Mouse (Mus musculus): ENCODE results near the gene Apoh. TPM values are rescaled to one million over a fixed set of nuclear protein-coding genes. Genes with fewer than 3 reads are reported as not detected.

Apoh gene
- total and polyA plus RNA-seq, 3 experiments, result not detected

DNA sequence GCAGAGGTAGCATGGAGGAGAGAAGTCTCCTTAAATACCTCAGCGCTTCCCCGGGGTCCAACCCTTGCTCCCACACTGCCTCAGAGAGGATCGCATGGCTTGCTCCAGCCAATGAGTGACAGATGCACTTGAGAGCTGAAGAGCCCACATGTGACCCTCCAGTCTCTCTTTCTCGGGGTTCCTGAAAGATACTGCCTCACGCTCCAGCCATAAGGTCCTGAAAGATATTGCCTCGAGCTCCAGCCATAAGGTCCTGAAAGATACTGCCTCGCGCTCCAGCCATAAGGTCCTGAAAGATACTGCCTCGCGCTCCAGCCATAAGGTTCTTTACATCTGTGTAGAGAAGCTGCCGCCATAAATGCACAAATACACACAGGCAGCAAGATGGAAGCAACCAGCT, 24.0 kb upstream of the Apoh start:
- peaks cover 1% of the 10 kb centered on the region; the same call in 1 of the 2 replicates for H3K79me2 ChIP-seq (ENCODE audit: control insufficient read depth, insufficient read depth, low read length, poor library complexity)
- H3K4me3 ChIP-seq (ENCODE audit: control insufficient read depth in 1 of 2, insufficient read depth in 1 of 2, low read depth in 2 of 2, low read length in 2 of 2), result no peak overlapping the region
- H3K27ac ChIP-seq (ENCODE audit: control insufficient read depth, low read depth, low read length), result no peak overlapping the region
- H3K27me3 ChIP-seq (ENCODE audit: control insufficient read depth in 1 of 2, insufficient read depth in 2 of 2, low read length in 2 of 2), result no peaks in the 10 kb centered on the region
- no peaks in the 10 kb centered on the region for H3K9me3 ChIP-seq (replicated peaks; ENCODE audit: insufficient read depth, low read length)
- peaks cover 23 to 33% of the 10 kb centered on the region in 2 experiments for H3K4me1 ChIP-seq (ENCODE audit: control insufficient read depth in 1 of 2, insufficient read depth in 2 of 2, low read length in 2 of 2)
- peaks cover 0 to 44% of the 10 kb centered on the region in 2 experiments; a peak in 2 of 4 replicates for H3K36me3 ChIP-seq (ENCODE audit: control insufficient read depth in 1 of 2, insufficient read depth in 2 of 2, low read length in 2 of 2)
- H3K9ac ChIP-seq (ENCODE audit: control insufficient read depth, low read depth, low read length, poor library complexity, severe bottlenecking), result no peak overlapping the region
- no peak for TF ChIP-seq MYC (IDR thresholded peaks at IDR 0.05; ENCODE audit: low read depth, low read length)
- TF ChIP-seq TAL1 (IDR thresholded peaks at IDR 0.05; ENCODE audit: low read length), result peak; percentile 29; the same call in 1 of the 2 replicates
- TF ChIP-seq SIN3A (IDR thresholded peaks at IDR 0.05; ENCODE audit: low read length), result no peak
- TF ChIP-seq ZNF384 (IDR thresholded peaks at IDR 0.05; ENCODE audit: low read depth, low read length), result no peak
- DNase-seq (ENCODE audit: low read depth, low spot score), result no peak

DNA sequence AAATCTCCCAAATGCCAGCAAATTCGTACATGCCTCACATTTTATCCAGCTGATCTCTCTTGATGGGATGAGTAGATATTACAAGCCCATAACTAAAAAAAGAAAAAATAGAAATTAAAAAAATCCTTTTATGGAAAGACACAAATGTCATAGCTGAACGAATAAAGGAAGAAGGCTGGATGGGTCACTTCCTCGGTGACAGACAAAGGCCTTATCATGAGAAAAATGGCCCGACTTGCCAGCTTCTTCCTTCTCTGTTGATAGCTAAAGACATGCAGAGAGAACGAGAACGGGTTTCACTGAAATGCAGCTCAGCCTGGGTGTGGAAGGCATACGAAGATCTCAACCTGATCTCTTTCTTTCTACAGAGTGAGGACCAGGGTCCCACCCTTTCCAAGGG, 22.6 kb upstream of the Apoh start:
- peaks cover 0 to 35% of the 10 kb centered on the region in 2 experiments; a peak in 2 of 4 replicates for H3K36me3 ChIP-seq (ENCODE audit: control insufficient read depth in 1 of 2, insufficient read depth in 2 of 2, low read length in 2 of 2)
- peak; percentile 55 for DNase-seq (ENCODE audit: low read depth, low spot score)
- H3K9me3 ChIP-seq (replicated peaks; ENCODE audit: insufficient read depth, low read length), result no peaks in the 10 kb centered on the region
- H3K27ac ChIP-seq (ENCODE audit: control insufficient read depth, low read depth, low read length), result peak overlapping the region; percentile 3; the same call in 1 of the 2 replicates
- H3K79me2 ChIP-seq (ENCODE audit: control insufficient read depth, insufficient read depth, low read length, poor library complexity), result peaks cover 1% of the 10 kb centered on the region; the same call in 1 of the 2 replicates
- H3K9ac ChIP-seq (ENCODE audit: control insufficient read depth, low read depth, low read length, poor library complexity, severe bottlenecking), result no peak overlapping the region
- peaks cover 19 to 30% of the 10 kb centered on the region in 2 experiments for H3K4me1 ChIP-seq (ENCODE audit: control insufficient read depth in 1 of 2, insufficient read depth in 2 of 2, low read length in 2 of 2)
- no peak overlapping the region for H3K4me3 ChIP-seq (ENCODE audit: control insufficient read depth in 1 of 2, insufficient read depth in 1 of 2, low read depth in 2 of 2, low read length in 2 of 2)
- peak; percentile 32; the same call in 1 of the 2 replicates for TF ChIP-seq HCFC1 (IDR thresholded peaks at IDR 0.05; ENCODE audit: low read depth, low read length)
- TF ChIP-seq MAZ (IDR thresholded peaks at IDR 0.05; ENCODE audit: low read depth, low read length), result no peak
- TF ChIP-seq ETS1 (IDR thresholded peaks at IDR 0.05; ENCODE audit: low read depth, low read length), result peak; percentile 16; the same call in 1 of the 2 replicates
- peak; percentile 46 for TF ChIP-seq GATA1 (IDR thresholded peaks at IDR 0.05; ENCODE audit: low read depth, low read length)
- peak; percentile 49 for TF ChIP-seq SIN3A (IDR thresholded peaks at IDR 0.05; ENCODE audit: low read length)
- 0 out of 2 replicates have a peak, but pooled peaks have one; percentile 25 for TF ChIP-seq ELF1 (IDR thresholded peaks at IDR 0.05; ENCODE audit: low read depth, low read length)
- peak; percentile 18 to 53; a peak in 1 of 4 replicates for TF ChIP-seq EP300 (IDR thresholded peaks at IDR 0.05; ENCODE audit: low read depth in 1 of 2, low read length in 2 of 2)
- no peak for TF ChIP-seq POLR2A (IDR thresholded peaks at IDR 0.05; ENCODE audit: control insufficient read depth in 1 of 2, insufficient read depth in 1 of 2, low read depth in 1 of 2, low read length in 2 of 2, poor library complexity in 1 of 2)
- no peaks in the 10 kb centered on the region for H3K27me3 ChIP-seq (ENCODE audit: control insufficient read depth in 1 of 2, insufficient read depth in 2 of 2, low read length in 2 of 2)

DNA sequence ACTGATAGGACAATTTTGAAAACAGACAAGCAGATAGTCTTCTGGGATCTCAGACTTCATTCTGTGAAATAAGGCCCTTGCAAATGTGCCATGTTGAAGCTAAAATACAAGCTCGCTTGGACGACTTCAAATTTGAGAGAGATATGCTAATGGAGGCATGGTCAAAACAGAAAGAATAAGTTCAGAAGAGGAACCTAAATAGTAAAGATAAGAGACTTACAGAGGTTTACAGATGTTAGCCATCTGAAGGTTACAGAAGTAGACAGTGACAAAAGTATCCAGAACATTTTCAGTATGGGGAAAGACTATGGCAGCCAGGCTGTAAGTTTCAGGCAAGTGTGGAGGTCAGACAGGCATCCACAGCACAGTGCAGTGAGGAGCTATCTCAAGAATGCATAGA, 21.0 kb upstream of the Apoh start:
- Histone ChIP-seq H3K79me2 (ENCODE audit: control insufficient read depth, insufficient read depth, low read length, poor library complexity) (peaks cover 1% of the 10 kb centered on the region; the same call in 1 of the 2 replicates), H3K9ac (ENCODE audit: control insufficient read depth, low read depth, low read length, poor library complexity, severe bottlenecking) (no peak overlapping the region), H3K27ac (ENCODE audit: control insufficient read depth, low read depth, low read length) (no peak overlapping the region), H3K9me3 (replicated peaks; ENCODE audit: insufficient read depth, low read length) (no peaks in the 10 kb centered on the region), H3K36me3 (ENCODE audit: control insufficient read depth in 1 of 2, insufficient read depth in 2 of 2, low read length in 2 of 2) (peaks cover 0 to 29% of the 10 kb centered on the region in 2 experiments; a peak in 2 of 4 replicates), H3K27me3 (ENCODE audit: control insufficient read depth in 1 of 2, insufficient read depth in 2 of 2, low read length in 2 of 2) (no peaks in the 10 kb centered on the region), H3K4me3 (ENCODE audit: control insufficient read depth in 1 of 2, insufficient read depth in 1 of 2, low read depth in 2 of 2, low read length in 2 of 2) (no peak overlapping the region), H3K4me1 (ENCODE audit: control insufficient read depth in 1 of 2, insufficient read depth in 2 of 2, low read length in 2 of 2) (peaks cover 16 to 25% of the 10 kb centered on the region in 2 experiments)
- DNase-seq (ENCODE audit: low read depth, low spot score), result peak; percentile 54
- TF ChIP-seq MAX (IDR thresholded peaks at IDR 0.05; ENCODE audit: low read length), result 0 out of 2 replicates have a peak, but pooled peaks have one; percentile 25
- TF ChIP-seq ZKSCAN1 (IDR thresholded peaks at IDR 0.05; ENCODE audit: low read depth, low read length), result no peak
- 0 out of 2 replicates have a peak, but pooled peaks have one; percentile 35 for TF ChIP-seq RCOR1 (IDR thresholded peaks at IDR 0.05; ENCODE audit: low read depth, low read length)
- no peak for TF ChIP-seq SMC3 (IDR thresholded peaks at IDR 0.05; ENCODE audit: low read depth, low read length)
- no peak for TF ChIP-seq JUND (IDR thresholded peaks at IDR 0.05; ENCODE audit: low read depth, low read length)
- TF ChIP-seq GABPA (IDR thresholded peaks at IDR 0.05; ENCODE audit: low read depth, low read length), result no peak
- TF ChIP-seq USF2 (IDR thresholded peaks at IDR 0.05; ENCODE audit: borderline replicate concordance in 1 of 2, insufficient read depth in 1 of 2, low read depth in 1 of 2, low read length in 2 of 2), result no peak
- TF ChIP-seq GATA1 (IDR thresholded peaks at IDR 0.05; ENCODE audit: low read depth, low read length), result peak; percentile 65
- peak; percentile 52; the same call in 1 of the 2 replicates for TF ChIP-seq ETS1 (IDR thresholded peaks at IDR 0.05; ENCODE audit: low read depth, low read length)
- TF ChIP-seq MYC (IDR thresholded peaks at IDR 0.05; ENCODE audit: low read depth, low read length), result 0 out of 2 replicates have a peak, but pooled peaks have one; percentile 39
- TF ChIP-seq SIN3A (IDR thresholded peaks at IDR 0.05; ENCODE audit: low read length), result peak; percentile 31; the same call in 1 of the 2 replicates
- no peak for TF ChIP-seq E2F4 (IDR thresholded peaks at IDR 0.05; ENCODE audit: borderline replicate concordance, low read depth, low read length)
- no peak for TF ChIP-seq BHLHE40 (IDR thresholded peaks at IDR 0.05; ENCODE audit: borderline replicate concordance, low read depth, low read length)
- TF ChIP-seq TAL1 (IDR thresholded peaks at IDR 0.05; ENCODE audit: low read length), result no peak
- TF ChIP-seq EP300 (IDR thresholded peaks at IDR 0.05; ENCODE audit: low read depth in 1 of 2, low read length in 2 of 2), result peak; percentile 8 to 42; a peak in 2 of 4 replicates

All from MEL (cell line).